Mouse (Mus musculus) layer of hippocampus, postnatal 10 days (tissue): ENCODE measurements around the gene Kifc1. TPM values are rescaled to one million over a fixed set of nuclear protein-coding genes. Genes with fewer than 3 reads are reported as not detected.
"Not testable (repeated sequence)": the region's sequence is repeated elsewhere in the genome, so short reads cannot be mapped to it uniquely, and the experiment has no call there.

Experiments
- DNase-seq, 2 experiments: peaks; one replicate each; pipeline ENCODE4 v3.0.0; 2021; ENCODE audit warnings: low spot score in 2 of 2
- total RNA-seq, 2 experiments: library from RNA; stranded (reverse); gene quantifications; 2 replicates each; pipeline ENCODE4 v1.2.3; 2021

The Kifc1 gene
- total RNA-seq, 2 experiments from 2014 or later, result 5.6 to 6.8 TPM

DNA sequence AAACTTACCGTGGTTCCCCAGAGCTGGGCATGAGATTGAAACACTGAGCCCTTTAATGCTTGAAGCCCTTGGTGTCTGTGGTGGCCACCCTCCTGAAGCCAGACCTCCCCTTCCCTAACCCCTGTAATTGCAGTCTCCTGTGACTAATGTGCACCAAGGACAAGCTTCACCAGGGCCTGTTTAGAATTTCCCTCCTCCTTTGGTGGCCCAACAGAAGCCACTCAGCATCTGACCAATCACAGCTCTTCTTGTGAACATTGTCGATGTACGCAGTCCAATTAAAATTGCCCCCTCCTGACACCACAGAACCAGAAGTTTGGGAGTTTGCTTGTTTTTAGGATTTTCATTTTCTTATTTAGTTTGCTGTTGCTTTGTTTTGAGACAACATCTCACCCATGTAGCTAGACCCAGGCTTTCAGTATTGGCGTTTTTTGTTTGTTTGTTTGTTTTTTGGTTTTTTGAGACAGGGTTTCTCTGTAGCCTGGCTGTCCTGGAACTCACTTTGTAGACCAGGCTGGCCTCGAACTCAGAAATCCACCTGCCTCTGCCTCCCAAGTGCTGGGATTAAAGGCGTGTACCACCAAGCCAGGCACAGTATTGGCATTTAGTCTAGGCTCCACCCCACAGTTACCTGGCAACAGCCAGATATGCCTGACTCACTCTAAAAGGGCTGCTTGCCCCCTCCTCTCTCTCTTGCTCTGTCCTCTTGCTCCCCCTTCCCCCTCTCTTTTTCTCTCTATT is 13.6 kb upstream of the Kifc1 start:
- DNase-seq, result not testable (repeated sequence)

DNA sequence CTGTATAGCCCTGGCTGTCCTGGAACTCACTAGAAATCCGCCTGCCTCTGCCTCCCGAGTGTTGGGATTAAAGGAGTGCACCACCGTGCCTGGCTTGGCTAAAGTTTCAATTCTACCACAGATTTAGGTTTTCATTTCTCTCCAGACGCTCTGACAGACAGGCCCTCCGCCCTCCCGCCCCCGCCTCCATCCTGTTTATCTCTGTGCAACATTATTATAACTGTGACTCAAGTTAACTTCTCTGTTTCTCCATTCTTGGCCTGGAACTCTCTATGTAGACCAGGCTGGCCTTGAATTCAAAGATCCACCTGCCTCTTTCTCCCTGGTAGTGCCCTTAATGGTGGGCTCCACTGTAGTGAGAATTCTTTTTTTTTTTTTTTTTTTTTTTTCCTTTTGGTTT is 12.0 kb upstream of the Kifc1 start:
- no peak for DNase-seq

DNA sequence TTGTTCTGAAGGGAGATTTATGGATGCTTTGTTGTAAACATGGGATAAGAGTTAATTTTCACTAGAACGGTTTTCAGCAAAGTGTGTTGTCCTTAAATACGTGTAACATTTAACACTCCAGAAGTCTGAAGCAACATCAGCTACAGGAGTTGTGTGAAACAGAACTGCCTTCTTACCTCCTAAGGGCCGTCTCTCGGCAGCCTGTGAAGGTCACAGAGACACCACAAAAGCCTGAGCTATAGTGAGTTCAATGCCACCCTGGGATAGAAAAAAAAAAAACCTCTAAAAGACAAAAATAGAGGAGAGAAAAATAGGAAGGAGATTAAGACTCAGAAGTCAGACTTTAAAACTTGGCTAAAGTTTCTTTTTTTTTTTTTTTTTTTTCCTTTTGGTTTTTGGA is 11.6 kb upstream of the Kifc1 start:
- DNase-seq, result no peak

DNA sequence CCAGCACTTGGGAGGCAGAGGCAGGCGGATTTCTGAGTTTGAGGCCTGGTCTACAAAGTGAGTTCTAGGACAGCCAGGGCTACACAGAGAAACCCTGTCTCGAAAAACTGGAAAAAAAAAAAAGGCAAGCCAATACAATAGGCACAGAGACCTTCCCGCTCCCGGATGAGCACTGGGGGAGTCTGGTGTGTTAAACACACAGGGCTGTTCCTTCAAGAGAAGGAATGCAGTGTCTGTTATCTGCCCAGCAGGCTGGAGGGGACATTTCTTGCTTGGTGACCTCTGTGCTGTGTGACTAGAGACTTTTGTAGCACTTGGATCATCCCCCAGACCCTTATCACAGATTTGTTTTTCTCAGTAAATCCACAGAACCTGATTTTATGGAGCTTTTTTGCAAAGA is 11.2 kb upstream of the Kifc1 start:
- DNase-seq, result no peak

DNA sequence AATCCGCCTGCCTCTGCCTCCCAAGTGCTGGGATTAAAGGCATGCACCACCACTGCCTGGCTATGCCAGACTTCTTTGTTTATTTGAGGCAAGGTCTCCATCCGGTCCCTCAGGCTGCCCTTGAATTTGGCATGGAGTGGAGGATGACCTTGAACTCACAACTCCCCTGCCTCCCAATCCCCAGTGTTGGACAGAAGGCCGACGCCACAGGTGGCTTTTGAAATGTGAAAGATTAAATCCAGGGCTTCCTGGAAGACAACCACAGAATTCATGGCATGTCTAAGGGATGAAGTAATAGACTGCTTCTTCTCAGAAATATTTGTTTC is 10.5 kb upstream of the Kifc1 start:
- no peak for DNase-seq

DNA sequence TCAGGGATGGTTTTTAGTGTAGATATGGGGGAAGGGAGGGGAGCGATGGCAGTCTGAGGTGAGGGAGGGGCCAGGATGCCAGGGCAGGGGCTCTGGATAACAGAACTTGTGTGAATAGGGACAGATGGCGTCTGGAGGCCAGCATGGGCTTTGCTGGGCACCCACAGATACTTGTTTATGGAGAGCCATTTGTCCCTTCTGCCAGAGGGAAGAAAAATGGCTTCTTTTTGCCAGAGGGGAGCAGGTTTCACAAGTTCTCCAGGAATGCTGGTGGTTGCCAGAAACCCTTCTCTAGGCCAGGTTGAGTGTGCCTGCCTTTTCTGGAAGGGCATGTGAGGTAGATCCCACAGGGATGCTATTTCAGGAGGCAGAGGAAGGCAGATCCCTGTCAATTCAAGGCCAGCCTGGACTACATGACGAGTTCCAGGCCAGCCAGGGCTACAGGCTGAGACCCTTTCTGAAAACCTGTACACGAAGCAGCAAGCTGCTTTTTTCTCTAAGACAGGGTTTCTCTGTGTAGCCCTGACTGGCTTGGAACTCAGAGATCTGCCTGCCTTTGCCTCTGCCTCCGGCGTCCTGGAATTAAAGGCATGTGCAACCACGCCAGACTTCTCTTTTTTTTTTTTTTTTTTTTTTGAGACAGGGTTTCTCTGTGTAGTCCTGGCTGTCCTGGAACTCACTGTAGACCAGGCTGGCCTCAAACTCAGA is 10.0 kb upstream of the Kifc1 start:
- DNase-seq, result no peak

DNA sequence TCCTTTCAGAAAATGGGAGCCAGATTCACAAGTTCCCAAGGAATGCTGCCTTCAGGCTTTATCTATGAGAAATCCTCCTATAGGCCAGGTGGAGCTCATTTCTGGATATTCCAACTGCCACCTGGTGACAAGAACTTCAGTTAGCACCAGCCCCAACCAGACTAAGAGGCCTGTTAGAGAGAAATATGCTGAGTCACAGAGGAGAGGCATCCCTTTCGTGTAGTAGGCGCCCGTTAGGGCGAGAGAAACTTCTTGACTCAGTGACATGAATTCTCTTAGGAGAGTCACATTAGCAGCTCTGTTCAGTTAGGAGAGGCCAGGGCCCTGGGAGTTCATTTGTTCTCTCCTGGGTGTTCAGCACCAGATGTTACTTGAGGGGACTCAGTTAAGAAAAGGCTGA is 9.2 kb upstream of the Kifc1 start:
- no peak for DNase-seq

DNA sequence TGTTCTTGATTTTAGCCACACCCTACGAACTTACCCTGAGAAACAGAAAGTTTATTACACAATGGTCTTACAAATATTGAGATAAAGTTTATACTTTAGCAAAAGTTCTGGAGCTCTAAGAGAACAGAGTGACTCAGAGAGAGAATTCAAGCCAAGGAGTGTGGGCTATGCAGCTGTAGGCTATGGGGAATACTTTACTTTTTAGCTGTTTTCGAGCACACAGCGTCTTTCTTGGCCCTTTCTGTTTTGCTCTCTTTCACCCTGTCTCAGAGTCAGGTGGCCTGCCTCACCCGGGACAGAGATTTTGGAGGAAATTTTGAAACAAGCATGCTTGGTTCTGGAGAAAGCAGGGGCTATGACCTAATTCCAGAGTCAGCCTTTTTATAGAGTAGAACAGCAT is 7.7 kb upstream of the Kifc1 start:
- DNase-seq, result not testable (repeated sequence)

DNA sequence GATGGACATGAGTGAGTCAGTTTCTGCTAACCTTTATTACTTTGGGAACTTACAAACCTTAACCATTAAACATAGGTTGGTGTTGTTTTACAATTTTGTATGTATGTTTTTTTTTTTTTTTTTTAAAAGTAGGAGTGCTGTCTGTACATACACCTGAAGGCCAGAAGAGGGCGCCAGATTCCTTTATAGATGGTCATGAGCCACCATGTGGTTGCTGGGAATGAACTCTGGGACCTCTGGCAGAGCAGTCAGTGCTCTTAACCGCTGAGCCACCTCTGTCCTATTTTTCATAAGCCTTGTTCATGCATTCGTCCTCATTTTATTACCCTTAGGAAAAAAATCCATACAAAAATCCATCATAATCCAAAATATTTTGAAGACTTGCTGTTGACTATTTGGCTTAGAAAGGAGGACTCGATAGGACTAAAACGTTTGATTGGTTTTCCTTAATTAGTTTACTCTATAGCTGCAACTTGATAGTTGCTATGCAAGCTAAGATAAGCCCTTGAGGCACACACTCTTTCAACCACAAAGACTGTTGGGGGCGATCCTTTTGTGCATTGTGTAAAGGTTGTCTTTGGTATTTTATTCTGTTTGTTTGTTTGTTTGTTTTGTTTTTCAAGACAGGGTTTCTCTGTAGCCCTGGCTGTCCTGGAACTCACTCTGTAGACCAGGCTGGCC is 6.8 kb upstream of the Kifc1 start:
- no peak for DNase-seq

DNA sequence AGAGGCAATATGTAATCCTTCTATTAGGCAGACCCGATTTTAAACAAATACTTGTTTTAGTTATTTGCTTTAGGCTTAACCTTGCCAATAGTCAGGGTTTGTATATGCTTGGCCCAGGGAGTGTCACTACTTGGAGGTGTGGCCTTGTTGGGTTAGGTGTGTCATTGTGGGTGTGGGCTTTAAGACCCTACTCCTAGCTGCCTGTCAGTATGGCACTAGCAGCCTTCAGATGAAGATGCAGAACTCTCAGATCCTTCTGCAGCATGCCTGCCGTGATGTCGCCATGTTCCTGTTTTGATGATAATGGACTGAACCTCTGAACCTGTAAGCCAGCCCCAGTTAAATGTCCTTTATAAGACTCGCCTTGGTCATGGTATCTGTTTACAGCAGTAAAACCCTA is 2.5 kb upstream of the Kifc1 start:
- not testable (repeated sequence) for DNase-seq

DNA sequence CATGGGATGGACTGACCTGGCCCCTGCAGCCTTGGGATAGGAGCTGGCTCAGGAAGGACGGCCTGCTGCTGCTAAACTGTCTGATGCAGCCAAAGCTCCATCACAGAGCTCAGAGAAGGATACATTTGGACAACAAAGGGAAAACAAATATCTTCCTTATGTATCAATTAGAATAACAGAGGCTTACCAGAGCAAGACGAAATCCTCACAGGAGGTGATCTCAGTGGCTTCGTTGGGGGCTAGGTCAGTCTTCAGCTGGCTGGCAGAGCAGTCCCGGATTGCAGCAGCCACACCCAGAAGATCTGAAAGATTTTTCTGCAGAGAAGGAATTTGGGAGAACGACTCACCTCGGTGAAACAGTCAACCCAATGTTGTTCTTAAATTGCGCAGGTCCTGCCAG is 2.0 kb upstream of the Kifc1 start:
- DNase-seq, result no peak

DNA sequence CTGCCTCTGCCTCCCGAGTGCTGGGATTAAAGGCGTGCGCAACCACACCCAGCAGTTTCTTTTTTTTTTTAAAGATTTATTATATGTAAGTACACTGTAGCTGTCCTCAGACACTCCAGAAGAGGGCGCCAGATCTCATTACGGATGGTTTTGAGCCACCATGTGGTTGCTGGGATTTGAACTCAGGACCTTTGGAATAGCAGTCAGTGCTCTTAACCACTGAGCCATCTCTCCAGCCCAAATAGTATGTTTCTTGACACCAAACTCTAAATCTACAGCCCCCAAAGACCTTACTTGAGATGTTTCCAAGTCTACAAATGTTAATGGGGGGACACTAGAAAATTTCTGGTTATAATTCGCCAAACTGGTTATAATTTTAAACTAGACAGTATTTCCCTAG is 1.4 kb upstream of the Kifc1 start:
- not testable (repeated sequence) for DNase-seq

DNA sequence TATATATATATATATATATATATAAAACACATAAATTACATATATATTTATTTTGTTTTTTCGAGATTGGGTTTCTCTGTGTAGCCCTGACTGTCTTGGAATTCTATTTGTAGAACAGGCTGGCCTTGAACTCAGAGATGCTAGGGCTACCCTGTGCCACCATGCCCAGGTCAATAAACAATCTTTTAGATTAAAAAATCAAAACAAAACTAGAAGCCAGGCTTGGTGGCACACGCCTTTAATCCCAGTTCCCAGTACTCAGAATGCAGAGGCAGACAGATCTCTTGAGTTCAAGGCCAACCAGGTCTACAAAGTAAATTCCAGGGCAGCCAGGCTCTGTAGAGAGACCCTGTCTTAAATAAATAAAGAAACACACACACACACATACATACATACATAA is 896 bp upstream of the Kifc1 start:
- no peak for DNase-seq

DNA sequence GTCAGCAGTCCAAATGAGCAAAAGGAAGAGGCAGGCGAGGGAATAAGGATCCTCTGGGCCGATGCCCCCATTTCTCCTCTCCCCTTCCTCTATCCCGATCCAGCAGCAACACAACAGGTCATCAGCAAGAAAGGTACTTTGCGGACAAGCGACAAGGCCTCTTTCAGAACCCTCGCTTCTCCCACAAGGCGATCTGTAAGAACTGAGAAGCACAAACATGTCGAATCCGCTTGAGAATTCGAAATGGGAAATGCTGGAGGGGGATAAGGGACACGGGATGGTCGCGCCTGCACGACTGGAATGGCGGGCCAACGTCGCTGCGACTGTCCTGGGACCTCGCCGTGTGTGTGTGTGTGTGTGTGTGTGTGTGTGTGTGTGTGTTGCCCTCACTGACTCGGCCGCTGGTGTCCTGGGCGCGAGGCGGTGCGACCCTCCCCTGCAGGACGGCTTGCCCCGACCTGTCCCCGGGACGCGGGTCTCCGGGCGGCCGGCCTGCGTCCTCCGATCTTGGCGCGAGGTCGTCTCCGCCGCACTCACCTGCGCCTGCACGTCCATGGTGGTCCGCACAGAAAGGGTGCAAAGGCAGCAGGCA is 424 bp downstream of the Kifc1 start:
- DNase-seq, result not testable (repeated sequence)

DNA sequence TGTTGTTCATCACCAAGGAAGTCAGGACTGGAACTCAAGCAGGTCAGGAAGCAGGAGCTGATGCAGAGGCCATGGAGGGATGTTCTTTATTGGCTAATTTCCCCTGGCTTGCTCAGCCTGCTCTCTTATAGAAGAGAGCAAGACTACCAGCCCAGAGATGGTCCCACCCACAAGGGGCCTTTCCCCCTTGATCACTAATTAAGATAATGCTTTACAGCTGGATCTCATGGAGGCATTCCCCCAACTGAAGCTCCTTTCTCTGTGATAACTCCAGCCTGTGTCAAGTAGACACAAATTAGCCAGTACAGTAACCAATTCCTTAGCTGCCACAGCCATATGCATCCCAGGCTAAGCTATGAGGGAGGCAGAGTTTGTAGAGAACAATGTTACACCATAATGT is 2.2 kb downstream of the Kifc1 start:
- DNase-seq, result not testable (repeated sequence)

DNA sequence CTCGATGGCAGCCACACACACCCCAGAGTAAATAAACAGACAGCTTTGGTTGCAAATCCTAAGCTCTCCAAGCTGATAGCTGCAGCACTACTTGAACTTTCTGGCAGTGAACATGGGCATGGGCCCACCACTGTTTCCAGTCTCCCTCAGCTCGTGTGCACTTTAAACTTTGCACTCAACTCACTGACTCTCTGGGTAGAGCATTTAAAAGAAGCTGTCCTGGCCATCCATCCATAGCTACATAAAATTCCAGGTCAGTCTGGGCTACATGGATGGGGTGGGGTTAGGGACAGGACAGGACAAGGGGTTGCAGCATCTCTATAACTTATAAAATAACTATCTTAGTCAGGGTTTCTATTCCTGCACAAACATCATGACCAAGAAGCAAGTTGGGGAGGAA is 2.7 kb downstream of the Kifc1 start:
- not testable (repeated sequence) for DNase-seq

DNA sequence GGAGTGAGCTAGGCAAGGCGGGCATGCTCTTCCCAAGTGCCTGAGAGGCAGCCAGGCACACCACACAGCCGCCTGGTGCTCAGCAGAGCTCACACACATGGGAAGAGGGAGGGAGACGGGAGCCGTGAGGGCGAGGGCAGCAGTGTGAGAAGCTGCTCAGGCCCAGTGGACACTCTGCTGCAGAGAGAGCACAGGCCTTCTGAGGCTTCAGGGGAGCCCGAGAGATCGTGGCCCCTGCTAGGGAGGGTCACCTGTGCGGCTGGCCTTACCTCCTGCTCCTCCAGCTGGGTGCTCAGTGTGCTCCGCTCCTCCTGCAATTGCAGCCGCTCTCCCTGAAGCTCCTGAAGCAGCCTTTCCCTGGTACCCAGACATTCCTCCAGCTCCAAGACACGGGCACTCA is 6.1 kb downstream of the Kifc1 start:
- DNase-seq, result not testable (repeated sequence)

DNA sequence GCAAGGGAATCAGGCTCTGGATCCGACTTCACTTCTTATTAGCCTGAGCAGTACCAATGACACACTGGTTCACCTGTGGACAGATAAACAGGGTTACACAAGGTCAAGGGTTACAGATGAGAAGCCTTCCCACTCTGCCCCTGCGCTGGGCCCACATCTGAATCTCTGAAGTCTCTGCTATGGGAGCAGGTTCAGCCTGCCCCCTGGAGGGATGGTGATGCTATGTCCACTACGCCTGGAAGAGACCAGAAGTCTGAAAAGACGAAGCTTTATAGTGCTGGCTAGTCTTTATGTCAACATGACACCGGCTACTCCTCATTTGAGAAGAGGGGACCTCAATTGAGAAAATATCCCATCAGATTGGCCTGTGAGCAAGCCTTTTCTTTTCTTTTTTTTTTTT is 14.7 kb downstream of the Kifc1 start:
- DNase-seq, result not testable (repeated sequence)

DNA sequence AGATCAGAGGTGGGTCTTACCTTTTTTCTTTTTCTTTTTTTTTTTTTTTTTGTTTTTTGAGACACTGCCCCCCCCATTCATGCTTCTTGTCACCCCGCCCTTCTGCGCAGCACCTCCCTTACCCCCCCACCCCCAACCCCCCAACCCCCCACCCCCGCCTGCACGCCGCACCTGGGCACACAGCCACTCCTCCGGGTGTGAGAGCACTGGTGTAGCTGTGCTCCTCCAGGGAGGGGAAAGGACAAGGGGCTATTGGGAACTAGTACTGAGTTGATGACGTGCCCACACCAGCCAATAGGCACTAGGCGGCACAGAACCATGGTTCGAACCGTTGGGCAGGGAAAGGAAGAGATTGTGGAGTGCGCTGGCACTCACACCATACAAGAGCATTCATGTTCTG is 16.1 kb downstream of the Kifc1 start:
- no peak for DNase-seq

DNA sequence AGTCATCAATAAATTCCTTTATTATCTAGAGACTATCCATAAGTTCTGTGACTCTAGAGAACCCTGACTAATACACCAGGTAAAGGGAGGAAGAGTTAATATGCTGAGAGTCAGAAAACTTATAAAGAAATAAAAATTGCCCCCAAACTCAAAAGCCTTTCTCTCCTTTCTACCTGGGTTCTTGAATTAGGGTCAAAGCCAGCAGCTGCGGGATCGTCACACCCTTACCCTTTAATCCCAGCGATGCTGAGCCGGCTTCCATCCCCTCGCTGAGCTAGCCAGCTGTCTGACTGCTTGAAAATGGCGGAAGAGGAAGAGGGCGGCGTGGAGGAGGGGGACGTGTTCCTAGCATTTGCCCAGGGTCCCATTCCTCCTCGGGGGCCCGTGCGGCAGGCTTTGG is 16.9 kb downstream of the Kifc1 start, which contains the start of gene Gm7029:
Gene Gm7029, plus strand, starts transcription at position 301 of the 400 bp plus-strand sequence.
- DNase-seq, result not testable (repeated sequence)

DNA sequence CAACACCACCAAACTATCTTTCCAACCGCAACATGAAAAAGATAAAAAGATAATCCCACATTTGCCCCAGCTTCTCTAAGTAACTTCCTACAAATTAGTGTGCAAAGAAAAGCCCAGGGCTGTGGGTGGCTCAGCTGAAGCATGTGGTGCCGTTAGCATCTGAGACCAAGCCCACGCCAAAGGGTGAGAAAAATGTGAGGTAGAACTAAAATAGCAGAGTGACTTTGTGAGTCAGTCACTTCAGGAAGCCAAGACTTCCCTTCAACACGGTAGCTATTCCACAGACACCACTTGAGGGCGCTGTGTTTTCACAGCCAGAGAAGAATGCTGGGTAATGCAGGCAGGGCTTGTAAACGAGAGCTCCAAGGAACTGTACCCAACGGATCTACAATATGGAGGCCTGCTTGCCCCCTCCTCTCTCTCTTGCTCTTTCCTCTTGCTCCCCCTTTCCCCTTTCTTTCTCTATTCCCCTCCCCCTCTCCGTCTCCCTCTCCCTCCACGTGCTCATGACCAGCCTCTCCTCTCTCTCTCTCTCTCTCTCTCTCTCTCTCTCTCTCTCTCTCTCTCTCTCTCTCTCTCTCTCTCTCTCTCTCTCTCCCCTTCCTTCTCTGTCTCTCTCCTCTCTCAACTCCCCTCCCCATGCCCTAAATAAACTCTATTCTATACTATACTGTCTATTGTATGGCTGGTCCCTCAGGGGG is 25.0 kb downstream of the Kifc1 start:
- DNase-seq, result peak; percentile 51 to 52
